Mouse (Mus musculus): ENCODE results near the gene Exoc3l4.

Exoc3l4 gene

GRCm38 (mm10) chr12:111450359-111450758 lies 33.5 kb downstream of the Exoc3l4 start:
- in situ Hi-C loops (cut with MboI, MseI), result no loop called here

- in situ Hi-C loops (cut with MboI, MseI), result no loop called here
Observed at GRCm38 (mm10) chr12:111451561-111451960, 34.7 kb downstream of the Exoc3l4 start.

- in situ Hi-C loops (cut with MboI, MseI), result no loop called here
Observed at GRCm38 (mm10) chr12:111454021-111454420, 37.2 kb downstream of the Exoc3l4 start.

- in situ Hi-C loops (cut with MboI, MseI), result no loop called here
Observed at GRCm38 (mm10) chr12:111454543-111455280, 37.9 kb downstream of the Exoc3l4 start.

GRCm38 (mm10) chr12:111455311-111455846 lies 38.6 kb downstream of the Exoc3l4 start:
- in situ Hi-C loops (cut with MboI, MseI), result no loop called here

- in situ Hi-C loops (cut with MboI, MseI), result no loop called here
Observed at GRCm38 (mm10) chr12:111455860-111456259, 39.0 kb downstream of the Exoc3l4 start.

GRCm38 (mm10) chr12:111457742-111458141 lies 40.9 kb downstream of the Exoc3l4 start:
- in situ Hi-C loops (cut with MboI, MseI), result no loop called here

GRCm38 (mm10) chr12:111463570-111463969 lies 46.8 kb downstream of the Exoc3l4 start:
- in situ Hi-C loops (cut with MboI, MseI), result no loop called here

GRCm38 (mm10) chr12:111466369-111466768 lies 49.6 kb downstream of the Exoc3l4 start:
- in situ Hi-C loops (cut with MboI, MseI), result no loop called here

GRCm38 (mm10) chr12:111468206-111468605 lies 51.4 kb downstream of the Exoc3l4 start:
- in situ Hi-C loops (cut with MboI, MseI), result no loop called here

- in situ Hi-C loops (cut with MboI, MseI), result no loop called here
Observed at GRCm38 (mm10) chr12:111469507-111469906, 52.7 kb downstream of the Exoc3l4 start.

GRCm38 (mm10) chr12:111471119-111471518 lies 54.3 kb downstream of the Exoc3l4 start:
- in situ Hi-C loops (cut with MboI, MseI), result no loop called here

- in situ Hi-C loops (cut with MboI, MseI), result no loop called here
Observed at GRCm38 (mm10) chr12:111471721-111472120, 54.9 kb downstream of the Exoc3l4 start.

- in situ Hi-C loops (cut with MboI, MseI), result no loop called here
Observed at GRCm38 (mm10) chr12:111472886-111473285, 56.1 kb downstream of the Exoc3l4 start.

GRCm38 (mm10) chr12:111474384-111474783 lies 57.6 kb downstream of the Exoc3l4 start:
- in situ Hi-C loops (cut with MboI, MseI), result no loop called here

GRCm38 (mm10) chr12:111474893-111475643 lies 58.3 kb downstream of the Exoc3l4 start:
- in situ Hi-C loops (cut with MboI, MseI), result no loop called here

GRCm38 (mm10) chr12:111478924-111479323 lies 62.1 kb downstream of the Exoc3l4 start:
- in situ Hi-C loops (cut with MboI, MseI), result no loop called here

GRCm38 (mm10) chr12:111479917-111480316 lies 63.1 kb downstream of the Exoc3l4 start:
- in situ Hi-C loops (cut with MboI, MseI), result no loop called here
